Mouse (Mus musculus) lung, postnatal 25 days (tissue): Measurements from ENCODE around the gene Tsen34.

Experiments
- DNase-seq: peaks from one replicate; pipeline ENCODE4 v3.0.0; 2022; ENCODE audit warnings: low spot score

Tsen34 gene

GRCm38 (mm10) chr7:3692382-3692986 lies at the start of gene Tsen34:
Tsen34 (plus strand) TSS chr7:3692863.
- no peak for DNase-seq

DNA sequence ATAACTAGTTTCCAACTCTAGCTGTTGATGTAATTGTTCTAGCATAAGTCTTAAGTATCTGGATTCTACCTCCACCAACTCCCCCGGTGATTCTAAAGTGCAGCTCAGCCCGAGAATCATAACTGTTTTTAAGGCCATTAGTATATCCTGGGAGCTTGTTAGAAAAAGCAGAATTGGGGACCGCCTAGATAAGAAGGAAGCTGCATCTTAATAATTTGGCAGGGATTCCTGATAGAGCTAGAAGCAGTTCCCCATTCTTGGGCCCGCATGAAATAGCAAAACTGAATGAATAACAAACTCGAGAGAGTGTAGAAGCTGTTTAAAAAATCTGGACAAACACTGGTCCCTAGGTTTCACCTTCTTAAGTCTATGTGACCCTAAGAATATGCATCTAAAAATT lies 49.3 kb upstream of the Tsen34 start:
- DNase-seq = no peak

DNA sequence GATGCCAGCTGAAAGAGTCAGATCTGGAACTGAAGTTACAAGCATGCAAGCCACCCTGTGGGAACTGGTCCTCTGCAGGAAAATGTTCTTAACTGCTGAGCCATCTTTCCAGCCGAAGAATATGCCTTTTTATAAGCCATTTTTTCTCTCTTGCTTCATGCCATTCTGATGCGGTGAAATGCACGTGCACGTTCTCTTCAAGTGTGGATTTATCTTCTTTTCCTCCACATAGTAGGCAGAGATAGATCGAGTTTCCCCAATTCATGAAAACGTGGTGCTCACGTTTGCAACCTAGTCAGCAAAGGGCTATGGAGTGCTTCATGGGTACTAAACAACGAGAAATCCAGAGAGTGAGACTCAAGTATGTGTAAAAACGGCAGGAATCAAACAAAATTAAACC lies 48.8 kb upstream of the Tsen34 start:
- no peak for DNase-seq

GRCm38 (mm10) chr7:3644348-3644671 lies 48.4 kb upstream of the Tsen34 start:
- DNase-seq = no peak

- DNase-seq = peak; percentile 100
These were observed 47.8 kb upstream of the Tsen34 start, which contains the start of gene Cnot3 for GRCm38 (mm10) chr7:3644672-3645487. Cnot3 (plus strand) TSS chr7:3645268.

GRCm38 (mm10) chr7:3645488-3646025 lies 47.1 kb upstream of the Tsen34 start:
- DNase-seq = no peak

DNA sequence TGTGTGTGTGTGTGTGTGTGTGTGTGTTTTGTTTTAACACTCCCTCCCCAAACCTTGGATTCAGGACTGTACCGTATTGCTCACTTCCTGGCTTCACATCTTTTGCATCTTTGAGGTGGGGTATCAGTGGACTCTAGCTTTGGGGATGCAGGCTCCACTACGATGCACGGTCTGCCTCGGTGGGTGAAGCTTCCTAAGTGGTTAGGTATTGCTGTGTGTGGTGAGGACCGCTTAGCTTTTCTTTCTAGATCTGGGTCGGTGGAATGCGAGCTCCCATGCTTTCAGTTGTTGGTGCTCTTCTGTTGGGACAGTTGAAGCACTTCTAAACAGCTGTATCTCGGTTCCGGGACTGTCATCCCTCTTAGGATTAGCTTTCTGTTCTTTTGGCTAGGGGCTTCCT lies 46.5 kb upstream of the Tsen34 start:
- no peak for DNase-seq

GRCm38 (mm10) chr7:3646641-3647040 lies 46.0 kb upstream of the Tsen34 start:
- no peak for DNase-seq

DNA sequence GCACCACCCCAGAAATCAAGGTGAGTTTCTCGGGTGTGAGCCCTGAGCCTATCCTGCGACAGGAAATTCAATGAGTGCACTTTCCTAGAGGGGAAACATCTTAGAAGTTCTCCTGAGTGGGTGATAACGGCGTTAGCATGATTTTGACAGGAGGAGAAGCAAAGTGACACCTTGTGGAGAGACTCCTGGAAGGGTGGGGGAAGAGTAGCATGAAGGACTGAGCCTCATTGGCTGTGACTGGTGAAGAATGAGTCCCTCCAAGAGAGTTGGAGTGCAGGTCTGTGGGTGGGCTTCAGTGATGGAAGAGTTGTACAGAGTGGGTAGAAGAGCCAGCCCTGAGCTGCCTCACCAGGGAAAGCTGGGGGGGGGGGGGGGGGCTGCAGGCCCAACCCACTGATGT lies 35.7 kb upstream of the Tsen34 start:
- DNase-seq = no peak

- DNase-seq = no peak
These were observed 34.1 kb upstream of the Tsen34 start for GRCm38 (mm10) chr7:3658578-3658977.

DNA sequence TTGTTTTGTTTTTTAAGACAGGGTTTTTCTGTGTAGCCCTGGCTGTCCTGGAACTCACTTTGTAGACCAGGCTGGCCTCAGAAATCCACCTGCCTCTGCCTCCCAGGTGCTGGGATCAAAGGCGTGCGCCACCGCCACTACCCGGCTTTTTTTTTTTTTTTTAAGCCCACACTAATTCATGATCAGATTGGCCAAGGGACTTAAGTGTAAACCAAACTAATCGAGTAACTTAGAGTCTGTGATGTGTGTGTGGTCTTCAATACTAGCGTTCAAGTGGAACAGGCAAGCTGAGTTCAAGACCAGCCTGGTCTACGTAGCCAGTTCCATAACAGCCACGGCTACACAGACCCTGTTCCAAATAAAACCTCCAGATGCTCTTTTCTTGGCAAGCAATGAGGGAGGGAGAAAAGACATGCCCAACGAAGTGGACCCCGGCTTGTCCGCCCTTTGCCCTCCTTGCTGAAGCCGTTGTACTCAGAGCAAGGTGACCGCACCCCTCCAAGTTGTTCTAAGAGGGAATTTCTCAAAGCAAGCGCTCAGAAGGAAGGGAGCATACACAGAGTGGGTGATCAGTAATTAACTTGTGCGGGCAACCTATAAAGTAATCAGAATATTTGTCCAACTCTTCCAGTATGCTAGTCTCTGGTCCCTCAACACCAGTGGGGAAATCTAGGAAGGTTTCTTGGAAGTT lies 28.0 kb upstream of the Tsen34 start:
- DNase-seq = peak; percentile 28

- DNase-seq = peak; percentile 99
These were observed 27.2 kb upstream of the Tsen34 start, which contains the start of gene Leng1 for GRCm38 (mm10) chr7:3665215-3666114. Leng1 (minus strand) TSS chr7:3665840.

- no peak for DNase-seq
These were observed 25.7 kb upstream of the Tsen34 start for GRCm38 (mm10) chr7:3666921-3667391.

DNA sequence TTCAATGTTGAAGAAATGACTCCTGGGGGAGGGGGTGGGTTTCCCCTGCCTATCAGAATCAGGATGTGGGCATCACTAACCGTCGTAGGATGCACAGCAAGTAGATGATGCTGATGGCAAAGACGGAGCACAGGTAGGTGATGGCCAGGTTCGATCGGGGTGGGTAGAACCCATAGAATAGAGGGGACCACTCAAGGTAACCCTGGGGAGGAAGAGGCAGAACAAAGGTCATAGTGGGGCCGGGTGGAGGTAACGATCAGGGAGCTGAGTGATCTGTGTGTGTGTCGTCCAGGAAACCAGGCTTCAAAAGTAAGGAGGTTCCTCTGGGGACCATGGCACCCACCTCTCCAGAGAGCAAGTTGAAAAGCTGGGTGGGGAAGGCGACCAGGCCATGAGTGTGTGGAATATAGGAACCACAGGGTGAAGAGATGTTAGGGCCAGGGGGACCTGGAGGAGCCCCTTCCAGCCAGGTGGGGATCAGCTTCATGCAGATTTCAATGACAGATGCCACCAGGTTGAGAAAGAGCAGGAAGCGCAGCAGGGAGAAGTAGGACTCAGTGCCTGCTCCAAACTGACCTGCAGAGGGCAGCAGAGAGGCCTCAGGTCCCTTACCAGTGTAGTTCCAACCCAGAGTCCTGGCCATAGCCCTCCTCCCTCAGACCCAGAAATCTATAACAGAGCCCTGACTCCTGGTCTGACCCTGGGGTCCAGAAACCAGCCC lies 18.0 kb upstream of the Tsen34 start:
- peak; percentile 82 for DNase-seq

- DNase-seq = no peak
These were observed 17.5 kb upstream of the Tsen34 start for GRCm38 (mm10) chr7:3675228-3675548.

GRCm38 (mm10) chr7:3676371-3676770 lies 16.3 kb upstream of the Tsen34 start:
- DNase-seq = no peak

DNA sequence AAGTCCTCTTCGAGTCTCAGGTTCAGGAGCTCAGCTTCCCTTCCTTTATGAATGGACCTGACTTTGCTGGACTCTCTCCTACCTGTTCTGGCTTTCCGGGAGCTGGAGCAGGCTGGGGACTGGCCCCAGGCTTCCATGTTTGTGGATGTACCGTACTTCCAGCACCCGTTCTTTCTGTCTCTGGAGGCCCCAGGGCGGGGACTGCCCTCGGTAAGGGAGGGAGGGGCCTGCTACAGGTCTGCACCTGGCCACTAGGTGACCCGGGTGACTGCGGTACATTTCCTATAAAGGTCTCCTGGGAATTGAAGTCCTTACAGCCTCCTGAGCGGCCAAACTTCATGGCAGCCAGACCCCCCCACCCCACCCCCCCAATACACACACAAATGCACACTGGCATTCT lies 15.3 kb upstream of the Tsen34 start, which contains the start of gene Tmc4:
Tmc4 (minus strand) TSS at position 212 of the 400 bp plus-strand sequence.
- DNase-seq = peak; percentile 68

GRCm38 (mm10) chr7:3683908-3684550 lies 8.6 kb upstream of the Tsen34 start:
- no peak for DNase-seq

DNA sequence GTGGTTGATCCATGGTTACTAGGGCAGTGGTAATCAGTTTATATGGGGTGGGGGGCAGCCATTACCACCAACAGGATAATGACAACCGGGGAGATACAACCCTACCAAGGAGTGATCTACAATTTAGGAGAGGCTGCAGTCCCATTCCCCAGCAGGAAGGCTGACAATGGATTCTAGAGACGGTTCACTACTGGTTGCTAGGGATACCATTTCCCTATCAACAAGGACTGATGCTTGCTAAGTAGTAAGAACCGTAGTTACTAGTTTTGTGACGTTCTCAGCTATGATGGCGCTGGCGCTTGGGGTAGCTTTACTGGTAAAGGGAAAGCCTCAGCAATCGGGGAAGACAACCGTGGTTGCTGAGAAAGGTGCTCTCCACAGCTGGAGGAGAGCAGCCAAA lies 8.0 kb upstream of the Tsen34 start:
- DNase-seq = no peak

DNA sequence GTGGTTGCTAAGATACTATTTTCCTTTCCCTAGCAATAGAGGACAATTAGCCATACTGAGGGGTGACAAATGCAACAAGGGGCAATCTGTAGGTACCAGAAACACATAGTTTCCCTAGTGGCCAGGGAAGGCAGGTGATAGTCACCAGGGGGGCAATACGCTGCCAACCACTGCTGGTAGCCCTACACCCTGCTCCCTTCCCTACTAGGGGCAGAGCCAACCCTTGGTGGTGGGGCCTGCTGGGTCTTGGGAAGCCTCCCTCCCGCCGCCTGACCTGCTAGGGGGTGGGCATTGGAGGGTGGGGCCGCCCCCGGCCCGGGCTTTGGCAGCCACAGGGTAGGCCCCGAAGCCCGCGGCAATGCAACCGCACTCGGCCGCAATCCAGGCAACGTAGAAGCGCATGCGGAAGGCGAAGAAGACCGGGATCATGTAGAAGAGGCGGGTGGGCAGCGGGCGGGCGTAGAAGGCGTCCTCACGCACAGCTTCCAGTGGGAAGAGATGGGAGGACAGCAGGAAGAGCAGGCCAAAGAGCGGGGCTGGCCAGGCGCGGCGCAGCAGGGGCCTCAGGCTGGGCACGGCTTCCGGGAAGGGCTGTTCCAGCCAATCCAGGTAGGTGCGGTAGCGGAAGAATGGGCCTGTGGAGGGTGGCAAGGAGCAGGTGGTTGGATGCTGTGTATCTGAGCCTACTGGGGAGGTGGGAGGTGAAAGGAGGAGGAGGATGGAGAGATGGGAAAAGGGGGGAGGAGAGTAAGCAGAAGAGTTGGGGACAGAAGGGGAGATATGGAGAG lies 7.1 kb upstream of the Tsen34 start:
- DNase-seq = no peak
